Mouse (Mus musculus): ENCODE results near the gene Ap2a1. TPM values are rescaled to one million over a fixed set of nuclear protein-coding genes. Genes with fewer than 3 reads are reported as not detected.

Gene Ap2a1
- total RNA-seq, 1 experiment = 82.5 TPM

DNA sequence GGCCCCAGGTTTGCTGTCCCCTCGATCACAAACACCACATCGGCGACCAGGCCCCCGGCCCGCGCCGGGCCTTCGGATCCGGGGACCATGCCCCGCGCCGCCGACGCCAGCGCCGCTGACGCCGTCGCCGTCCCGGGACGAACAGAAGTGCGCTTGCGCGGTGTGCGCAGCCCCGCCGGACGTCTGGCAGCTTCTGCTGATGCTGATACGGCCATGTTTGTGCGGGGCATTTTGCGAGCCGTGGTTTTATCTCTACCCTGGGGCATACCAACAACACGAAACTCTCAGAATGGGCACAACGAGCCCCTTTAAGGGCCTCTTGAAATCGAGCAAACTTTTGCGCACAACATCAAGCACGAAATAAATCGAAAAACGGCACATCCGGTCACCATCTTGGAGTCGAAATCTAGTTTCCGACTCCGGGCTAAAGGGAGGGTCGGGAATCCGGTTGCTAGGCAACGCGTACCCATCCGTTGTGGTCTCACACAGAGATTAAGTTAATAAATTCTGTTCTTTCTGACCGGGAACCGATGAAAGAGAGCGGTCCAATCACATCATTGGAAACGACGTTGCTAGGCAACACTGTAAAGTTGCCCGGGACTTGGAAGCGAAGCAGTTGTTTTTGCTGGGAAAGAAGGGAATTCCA, 36.9 kb downstream of the Ap2a1 start, which contains the start of gene Med25:
TSS of gene Med25 (minus strand) at position 437 of the 646 bp plus-strand sequence.
- Histone ChIP-seq H3K9ac (ENCODE audit: insufficient read depth, low read depth, low read length, poor library complexity, severe bottlenecking) (peak within 1 kb of the TSS; percentile 90), H3K27ac (ENCODE audit: insufficient read depth, low read depth, low read length, poor library complexity, severe bottlenecking) (peak within 1 kb of the TSS; percentile 92), H3K4me1 (ENCODE audit: control insufficient read depth in 2 of 2, insufficient read depth in 2 of 2, low read length in 2 of 2, poor library complexity in 1 of 2) (peaks cover 0 to 10% of the 10 kb centered on the region in 2 experiments; a peak in 1 of 4 replicates), H3K9me3 (ENCODE audit: control insufficient read depth, insufficient read depth, low read depth, low read length) (no peaks in the 10 kb centered on the region), H3K36me3 (ENCODE audit: control insufficient read depth, insufficient read depth, low read length, poor library complexity, severe bottlenecking) (peaks cover 22% of the 10 kb centered on the region), H3K4me3 (ENCODE audit: insufficient read depth in 1 of 2, low read depth in 1 of 2, low read length in 2 of 2, poor library complexity in 1 of 2, severe bottlenecking in 1 of 2) (peak within 1 kb of the TSS; percentile 83 to 98)
- in situ Hi-C loops (cut with MboI; ENCODE audit: low sequenced_read_pairs in 2 of 2, unreplicated experiment in 2 of 2) = no loop called here
- DNase-seq (ENCODE audit: low read depth, low spot score) = peak; percentile 82
- TF ChIP-seq CHD2 (IDR thresholded peaks at IDR 0.05; ENCODE audit: low read depth, low read length) = no peak
- no peak for TF ChIP-seq ZNF384 (IDR thresholded peaks at IDR 0.05; ENCODE audit: low read depth, low read length)
- peak; percentile 91 for TF ChIP-seq HCFC1 (IDR thresholded peaks at IDR 0.05; ENCODE audit: borderline replicate concordance, insufficient read depth, low read length)

DNA sequence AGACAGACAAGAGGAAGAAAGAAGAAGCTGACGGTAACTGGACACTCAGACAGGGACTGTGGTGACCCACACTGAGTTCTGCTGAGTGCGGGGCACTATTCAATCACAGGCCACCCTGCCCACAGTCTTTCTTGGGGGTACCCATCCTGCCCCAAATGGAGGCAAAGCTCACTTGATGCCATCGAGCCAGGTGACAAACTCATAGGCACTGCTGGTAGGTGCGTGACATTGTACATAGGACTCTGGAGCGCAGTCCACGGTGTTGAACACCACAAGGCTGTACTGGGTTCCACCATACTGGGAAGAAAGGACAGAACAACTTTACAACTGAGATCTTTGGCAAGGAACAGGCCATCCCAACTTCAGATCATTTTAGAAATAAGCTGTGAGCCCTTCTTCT, 37.7 kb downstream of the Ap2a1 start:
- H3K9me3 ChIP-seq (ENCODE audit: control insufficient read depth, insufficient read depth, low read depth, low read length) = no peaks in the 10 kb centered on the region
- no peak for DNase-seq (ENCODE audit: low read depth, low spot score)
- TF ChIP-seq CHD2 (IDR thresholded peaks at IDR 0.05; ENCODE audit: low read depth, low read length) (no peak), MAFK (IDR thresholded peaks at IDR 0.05; ENCODE audit: insufficient read depth, low read depth, low read length) (no peak), ZNF384 (IDR thresholded peaks at IDR 0.05; ENCODE audit: low read depth, low read length) (no peak), HCFC1 (IDR thresholded peaks at IDR 0.05; ENCODE audit: borderline replicate concordance, insufficient read depth, low read length) (no peak), ZC3H11A (IDR thresholded peaks at IDR 0.05; ENCODE audit: borderline replicate concordance, low read depth, low read length) (no peak)
- H3K9ac ChIP-seq (ENCODE audit: insufficient read depth, low read depth, low read length, poor library complexity, severe bottlenecking) = peak overlapping the region; percentile 90
- H3K36me3 ChIP-seq (ENCODE audit: control insufficient read depth, insufficient read depth, low read length, poor library complexity, severe bottlenecking) = peaks cover 28% of the 10 kb centered on the region
- H3K4me1 ChIP-seq (ENCODE audit: control insufficient read depth in 2 of 2, insufficient read depth in 2 of 2, low read length in 2 of 2, poor library complexity in 1 of 2) = peaks cover 0 to 6% of the 10 kb centered on the region in 2 experiments; a peak in 1 of 4 replicates
- in situ Hi-C loops (cut with MboI; ENCODE audit: low sequenced_read_pairs in 2 of 2, unreplicated experiment in 2 of 2) = no loop called here
- 0 out of 2 replicates have a peak overlapping the region, but pooled peaks have one; percentile 61 for H3K27ac ChIP-seq (ENCODE audit: insufficient read depth, low read depth, low read length, poor library complexity, severe bottlenecking)
- H3K4me3 ChIP-seq (ENCODE audit: insufficient read depth in 1 of 2, low read depth in 1 of 2, low read length in 2 of 2, poor library complexity in 1 of 2, severe bottlenecking in 1 of 2) = peak overlapping the region; percentile 83 to 98

DNA sequence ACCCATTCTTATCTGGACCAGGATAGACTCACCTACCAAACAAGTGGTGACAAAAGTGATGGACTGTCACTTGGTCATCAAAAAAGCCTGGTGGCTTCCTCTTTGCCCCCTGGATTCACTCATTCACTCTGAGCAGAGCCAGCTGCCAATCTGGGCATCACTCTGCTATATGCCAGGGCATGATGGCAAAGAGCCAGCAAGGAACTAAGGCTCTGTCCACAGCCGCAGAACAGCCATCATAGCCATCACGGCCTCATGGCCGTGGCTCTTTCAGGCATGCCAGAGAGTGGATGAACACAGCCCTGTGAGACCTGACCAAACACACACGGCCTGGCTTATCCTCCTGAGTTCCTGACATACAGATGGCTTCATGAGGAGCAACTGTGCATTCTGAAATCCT, 38.6 kb downstream of the Ap2a1 start:
- peak overlapping the region; percentile 10; the same call in 1 of the 2 replicates for H3K9ac ChIP-seq (ENCODE audit: insufficient read depth, low read depth, low read length, poor library complexity, severe bottlenecking)
- H3K27ac ChIP-seq (ENCODE audit: insufficient read depth, low read depth, low read length, poor library complexity, severe bottlenecking) = no peak overlapping the region
- no peak overlapping the region for H3K4me3 ChIP-seq (ENCODE audit: insufficient read depth in 1 of 2, low read depth in 1 of 2, low read length in 2 of 2, poor library complexity in 1 of 2, severe bottlenecking in 1 of 2)
- in situ Hi-C loops (cut with MboI; ENCODE audit: low sequenced_read_pairs in 2 of 2, unreplicated experiment in 2 of 2) = no loop called here
- H3K9me3 ChIP-seq (ENCODE audit: control insufficient read depth, insufficient read depth, low read depth, low read length) = no peaks in the 10 kb centered on the region
- no peak for TF ChIP-seq ZNF384 (IDR thresholded peaks at IDR 0.05; ENCODE audit: low read depth, low read length)
- TF ChIP-seq ZC3H11A (IDR thresholded peaks at IDR 0.05; ENCODE audit: borderline replicate concordance, low read depth, low read length) = no peak
- no peak for TF ChIP-seq MAFK (IDR thresholded peaks at IDR 0.05; ENCODE audit: insufficient read depth, low read depth, low read length)
- TF ChIP-seq HCFC1 (IDR thresholded peaks at IDR 0.05; ENCODE audit: borderline replicate concordance, insufficient read depth, low read length) = no peak
- TF ChIP-seq CHD2 (IDR thresholded peaks at IDR 0.05; ENCODE audit: low read depth, low read length) = no peak
- peaks cover 34% of the 10 kb centered on the region for H3K36me3 ChIP-seq (ENCODE audit: control insufficient read depth, insufficient read depth, low read length, poor library complexity, severe bottlenecking)
- no peak for DNase-seq (ENCODE audit: low read depth, low spot score)
- peaks cover 0 to 12% of the 10 kb centered on the region in 2 experiments; a peak in 1 of 4 replicates for H3K4me1 ChIP-seq (ENCODE audit: control insufficient read depth in 2 of 2, insufficient read depth in 2 of 2, low read length in 2 of 2, poor library complexity in 1 of 2)

DNA sequence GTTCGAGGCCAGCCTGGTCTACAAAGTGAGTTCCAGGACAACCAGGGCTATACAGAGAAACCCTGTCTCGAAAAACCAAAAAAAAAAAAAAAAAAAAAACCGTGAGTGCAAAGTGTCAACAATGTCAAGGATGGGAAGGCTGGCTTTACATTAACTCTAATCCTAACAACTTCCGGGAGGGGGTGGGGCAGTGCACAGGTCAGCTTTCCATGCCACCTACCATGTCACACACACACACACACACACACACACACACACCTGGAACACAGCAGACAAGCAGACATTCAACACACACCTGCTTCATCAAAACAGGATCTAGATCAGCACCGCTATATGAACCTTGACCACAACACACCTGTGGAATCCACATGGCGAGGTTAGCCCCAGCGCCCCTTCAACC, 39.1 kb downstream of the Ap2a1 start:
- no peak overlapping the region for H3K9ac ChIP-seq (ENCODE audit: insufficient read depth, low read depth, low read length, poor library complexity, severe bottlenecking)
- H3K4me1 ChIP-seq (ENCODE audit: control insufficient read depth in 2 of 2, insufficient read depth in 2 of 2, low read length in 2 of 2, poor library complexity in 1 of 2) = peaks cover 0 to 13% of the 10 kb centered on the region in 2 experiments; a peak in 1 of 4 replicates
- no peaks in the 10 kb centered on the region for H3K9me3 ChIP-seq (ENCODE audit: control insufficient read depth, insufficient read depth, low read depth, low read length)
- in situ Hi-C loops (cut with MboI; ENCODE audit: low sequenced_read_pairs in 2 of 2, unreplicated experiment in 2 of 2) = no loop called here
- no peak overlapping the region for H3K4me3 ChIP-seq (ENCODE audit: insufficient read depth in 1 of 2, low read depth in 1 of 2, low read length in 2 of 2, poor library complexity in 1 of 2, severe bottlenecking in 1 of 2)
- no peak for TF ChIP-seq MAFK (IDR thresholded peaks at IDR 0.05; ENCODE audit: insufficient read depth, low read depth, low read length)
- TF ChIP-seq ZNF384 (IDR thresholded peaks at IDR 0.05; ENCODE audit: low read depth, low read length) = no peak
- TF ChIP-seq HCFC1 (IDR thresholded peaks at IDR 0.05; ENCODE audit: borderline replicate concordance, insufficient read depth, low read length) = no peak
- no peak for TF ChIP-seq CHD2 (IDR thresholded peaks at IDR 0.05; ENCODE audit: low read depth, low read length)
- TF ChIP-seq ZC3H11A (IDR thresholded peaks at IDR 0.05; ENCODE audit: borderline replicate concordance, low read depth, low read length) = no peak
- H3K36me3 ChIP-seq (ENCODE audit: control insufficient read depth, insufficient read depth, low read length, poor library complexity, severe bottlenecking) = peaks cover 38% of the 10 kb centered on the region
- no peak for DNase-seq (ENCODE audit: low read depth, low spot score)
- H3K27ac ChIP-seq (ENCODE audit: insufficient read depth, low read depth, low read length, poor library complexity, severe bottlenecking) = no peak overlapping the region

Data from ES-E14 (cell line).